Mouse (Mus musculus) thymus, adult 2 months (tissue): ENCODE data around the gene Cep44. TPM values are rescaled to one million over a fixed set of nuclear protein-coding genes. Genes with fewer than 3 reads are reported as not detected.
A peak's percentile ranks its signal among the peaks of the same experiment; 100 is the strongest.

Experiments used
- DNase-seq: peaks from one replicate; pipeline ENCODE4 v3.0.0; 2021
- H3K27ac ChIP-seq: fragments of 200-500 bp; 2 replicates; pipeline ENCODE4 v1.5.1; 2012; ENCODE audit warnings: low read length, control low read depth; ENCODE audit not compliant: control insufficient read depth, insufficient read depth
- H3K27me3 ChIP-seq: fragments of 200-500 bp; 2 replicates; pipeline ENCODE4 v1.6.1; 2012; ENCODE audit warnings: mild to moderate bottlenecking, low read length, moderate library complexity, mixed read lengths; ENCODE audit not compliant: control insufficient read depth, insufficient read depth
- H3K36me3 ChIP-seq: fragments of 200-500 bp; 2 replicates; pipeline ENCODE4 v1.6.1; 2012; ENCODE audit warnings: mild to moderate bottlenecking, low read length, moderate library complexity; ENCODE audit not compliant: control insufficient read depth, insufficient read depth
- H3K4me1 ChIP-seq: fragments of 200-500 bp; replicated peaks from 2 replicates; pipeline ENCODE4 v1.6.1; 2012; ENCODE audit warnings: low read length; ENCODE audit not compliant: control insufficient read depth, insufficient read depth
- H3K4me3 ChIP-seq: fragments of 200-500 bp; 2 replicates; pipeline ENCODE4 v1.5.1; 2012; ENCODE audit warnings: mild to moderate bottlenecking, low read length, control low read depth, moderate library complexity; ENCODE audit not compliant: control insufficient read depth, insufficient read depth
- CTCF ChIP-seq: fragments of 200-500 bp; IDR thresholded peaks from 2 replicates; pipeline ENCODE4 v1.5.1; 2012; ENCODE audit warnings: mild to moderate bottlenecking, control low read depth, low read length, moderate library complexity, borderline replicate concordance; ENCODE audit not compliant: control insufficient read depth, poor library complexity, insufficient read depth; ENCODE audit errors: extremely low read depth
- POLR2A ChIP-seq: fragments of 200-500 bp; IDR thresholded peaks from 2 replicates; pipeline ENCODE4 v1.6.1; 2012; ENCODE audit warnings: mild to moderate bottlenecking, low read length, control low read depth, moderate library complexity; ENCODE audit not compliant: control insufficient read depth, poor library complexity, insufficient read depth; ENCODE audit errors: extremely low read depth
- WGBS: fragments of 180-500 bp; shearing (Covaris S2); methylation state at CpG from one replicate; pipeline ENCODE4 v1.1.7; 2018; 5-methylcytosine and 5-hydroxymethylcytosine counted together
- polyA plus RNA-seq: library from polyadenylated mRNA; depleted of rRNA; stranded (reverse); fragments of >200 nt; gene quantifications from 2 replicates; pipeline ENCODE4 v1.2.3, GENCODE M21; 2012; rRNA removed

The Cep44 gene
- polyA plus RNA-seq, result 15.4 and 17.0 TPM in 2 replicates

DNA sequence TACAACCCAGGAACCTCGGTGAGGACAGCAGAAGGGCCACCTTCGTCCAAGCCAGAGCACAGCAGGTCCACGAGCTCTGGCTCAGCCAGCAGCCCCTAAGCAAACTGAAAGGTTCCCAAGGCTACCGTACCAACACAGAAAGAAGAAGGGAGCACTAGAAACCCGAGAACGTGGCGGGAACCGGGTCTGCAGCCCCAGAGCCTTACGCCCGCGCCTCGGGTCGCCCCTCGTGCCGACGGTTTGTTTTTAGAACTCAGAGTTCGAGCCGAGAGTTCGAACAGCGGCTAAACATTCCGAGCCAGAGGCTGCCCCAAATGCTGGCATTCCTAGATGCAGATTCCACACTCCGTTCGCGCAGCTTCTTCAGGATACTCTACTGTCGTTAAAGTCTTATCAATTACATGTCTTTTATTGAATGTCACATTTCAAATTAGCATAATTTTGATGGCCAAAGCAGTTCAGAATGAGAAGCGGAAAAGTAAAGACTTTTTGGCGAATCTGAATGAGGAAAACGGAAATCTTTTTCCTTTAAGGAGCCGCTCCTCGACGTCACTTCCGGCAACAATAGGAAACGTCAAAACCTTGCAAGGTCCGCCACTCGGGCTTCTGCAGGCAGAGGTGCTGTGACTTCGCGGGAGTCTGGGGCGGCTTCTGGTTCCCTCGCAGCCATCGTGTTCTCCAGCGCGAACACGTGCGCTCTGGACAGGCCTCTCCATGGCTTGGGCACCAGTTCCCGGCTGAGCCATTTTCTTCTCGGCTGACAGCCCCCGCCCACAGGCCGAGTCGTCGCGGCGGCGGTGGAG, at the start of gene Cep44, which contains the start of gene Fbxo8:
Gene Cep44 (minus strand): TSS at position 490 of the 803 bp plus-strand sequence.
Gene Fbxo8 (plus strand): TSS at position 533 of the 803 bp plus-strand sequence.
- under 1% methylated on average over 53 of the region's 53 CpGs for WGBS
- Histone ChIP-seq H3K4me1 (no peaks in the 10 kb centered on the region; the same call in 1 of the 2 replicates), H3K27me3 (no peaks in the 10 kb centered on the region), H3K27ac (peak within 1 kb of the TSS; percentile 95), H3K36me3 (no peaks in the 10 kb centered on the region), H3K4me3 (peak within 1 kb of the TSS; percentile 100)
- peak; percentile 76 for DNase-seq
- 0 out of 2 replicates have a peak, but pooled peaks have one; percentile 35 for TF ChIP-seq CTCF
- peak; percentile 57; the same call in 1 of the 2 replicates for TF ChIP-seq POLR2A

DNA sequence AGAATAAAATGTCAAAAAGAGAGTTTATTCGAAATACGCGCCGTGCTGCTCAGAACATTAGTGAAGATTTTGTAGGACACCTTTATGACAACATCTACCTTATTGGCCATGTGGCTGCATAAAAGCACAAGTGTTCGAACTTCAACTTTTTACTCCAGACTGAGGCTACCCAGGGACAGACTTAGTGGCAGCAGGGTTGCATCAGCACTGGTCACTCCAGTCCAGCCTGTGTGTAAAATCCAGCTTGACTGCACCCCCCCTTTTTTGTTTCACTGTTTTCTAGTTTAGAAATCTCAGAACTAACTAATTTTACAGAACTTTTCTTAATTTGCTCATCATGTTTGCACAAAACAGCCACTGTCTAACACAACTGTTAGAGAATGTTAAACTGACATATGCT, 40.7 kb upstream of the Cep44 start:
- Histone ChIP-seq H3K27me3 (no peaks in the 10 kb centered on the region), H3K4me3 (no peak overlapping the region), H3K4me1 (no peaks in the 10 kb centered on the region), H3K27ac (no peak overlapping the region), H3K36me3 (no peaks in the 10 kb centered on the region)
- DNase-seq, result no peak
- TF ChIP-seq CTCF (no peak), POLR2A (no peak)
- 96% methylated on average over 5 of the region's 5 CpGs for WGBS

DNA sequence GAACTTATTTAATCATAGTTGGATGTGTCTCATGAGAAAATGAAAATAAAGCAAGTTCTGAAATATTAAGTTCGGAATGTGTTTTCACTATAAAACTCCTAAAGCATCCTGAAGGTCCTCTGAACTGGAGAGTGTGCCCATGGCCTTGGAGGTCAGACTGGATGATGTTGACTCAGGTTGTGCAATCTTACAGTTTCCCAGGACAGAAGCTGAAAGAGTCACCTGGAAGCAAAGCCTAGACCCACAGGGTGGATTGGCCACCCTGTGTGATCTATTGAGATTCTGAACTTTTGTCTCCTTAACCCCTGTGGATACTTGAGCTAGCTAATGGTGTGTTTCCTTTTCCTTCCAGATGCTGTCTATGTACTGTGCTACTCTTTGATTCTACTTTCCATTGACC, 40.2 kb upstream of the Cep44 start:
- Histone ChIP-seq H3K4me3 (no peak overlapping the region), H3K27me3 (no peaks in the 10 kb centered on the region), H3K36me3 (no peaks in the 10 kb centered on the region), H3K27ac (no peak overlapping the region), H3K4me1 (no peaks in the 10 kb centered on the region)
- TF ChIP-seq POLR2A (no peak), CTCF (no peak)
- WGBS, result 95% methylated on average over 1 of the region's 1 CpGs
- DNase-seq, result no peak

DNA sequence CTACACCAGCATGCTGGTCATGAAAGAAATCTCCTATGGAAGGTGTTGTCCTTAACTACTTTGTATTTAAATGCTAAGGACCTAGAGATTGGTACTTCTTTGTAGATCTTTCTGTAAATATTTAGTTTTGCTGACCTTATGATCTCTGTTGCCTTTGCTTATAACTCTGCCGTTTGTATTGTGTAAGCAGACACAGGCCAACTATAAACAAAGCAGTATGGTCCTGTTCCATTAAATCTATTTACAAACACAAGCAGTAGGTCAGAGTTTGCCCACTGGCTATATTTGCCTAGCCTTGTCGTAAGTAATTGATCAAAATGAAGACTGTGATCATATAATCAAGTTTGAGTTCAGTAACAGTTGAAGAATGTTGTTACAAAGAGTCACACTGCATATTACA, 38.2 kb upstream of the Cep44 start:
- H3K27ac ChIP-seq, result no peak overlapping the region
- TF ChIP-seq POLR2A (no peak), CTCF (no peak)
- no peaks in the 10 kb centered on the region for H3K27me3 ChIP-seq
- 95% methylated on average over 2 of the region's 2 CpGs for WGBS
- no peaks in the 10 kb centered on the region for H3K36me3 ChIP-seq
- no peak for DNase-seq
- H3K4me3 ChIP-seq, result no peak overlapping the region
- H3K4me1 ChIP-seq, result no peaks in the 10 kb centered on the region

DNA sequence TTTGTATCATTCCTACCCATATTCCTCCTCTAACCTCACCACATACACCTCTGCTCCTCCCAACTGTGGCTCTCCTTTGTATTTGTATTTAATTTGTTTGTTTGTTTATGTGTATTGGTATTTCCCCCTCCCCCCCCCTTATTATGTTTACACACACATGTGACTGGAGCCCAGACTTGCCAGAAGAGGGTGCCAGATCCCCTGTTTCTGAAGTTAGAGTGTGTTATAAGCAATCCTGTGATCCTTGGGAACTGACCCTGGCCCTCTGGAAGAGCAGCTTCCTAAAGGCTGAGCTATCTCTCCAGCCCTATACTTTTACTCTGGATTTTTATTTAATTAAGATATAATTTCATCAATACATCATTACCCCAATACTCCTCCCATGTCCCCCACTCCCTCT, 32.0 kb upstream of the Cep44 start:
- DNase-seq, result peak; percentile 19
- Histone ChIP-seq H3K27ac (no peak overlapping the region), H3K4me3 (no peak overlapping the region), H3K4me1 (no peaks in the 10 kb centered on the region), H3K36me3 (no peaks in the 10 kb centered on the region), H3K27me3 (no peaks in the 10 kb centered on the region)
- TF ChIP-seq CTCF (no peak), POLR2A (no peak)

DNA sequence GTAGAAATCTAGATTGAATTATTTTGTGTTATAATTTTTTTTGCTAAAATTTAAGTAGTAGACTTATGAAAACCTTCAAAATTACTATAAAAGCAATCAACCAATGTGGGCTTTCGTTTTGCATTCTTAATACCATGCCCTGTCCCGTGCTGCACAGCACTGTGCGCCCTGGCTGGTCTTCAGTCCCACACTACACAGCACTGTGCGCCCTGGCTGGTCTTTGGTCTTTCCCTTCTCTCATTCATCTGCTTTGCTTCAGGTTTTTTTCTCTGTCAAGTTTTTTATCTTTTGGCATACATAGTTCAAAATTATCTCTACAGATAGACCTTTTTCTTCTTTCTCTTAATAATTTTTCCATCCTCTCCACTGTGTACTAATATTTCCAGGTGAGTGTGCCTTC, 30.1 kb upstream of the Cep44 start:
- TF ChIP-seq POLR2A (no peak), CTCF (no peak)
- DNase-seq, result no peak
- Histone ChIP-seq H3K4me1 (no peaks in the 10 kb centered on the region), H3K36me3 (no peaks in the 10 kb centered on the region), H3K27ac (no peak overlapping the region), H3K27me3 (no peaks in the 10 kb centered on the region), H3K4me3 (no peak overlapping the region)
- 98% methylated on average over 4 of the region's 4 CpGs for WGBS
